Mouse (Mus musculus) E14TG2a.4 (cell line): ENCODE results near the gene Krt42.
"Not testable (repeated sequence)": the region's sequence is repeated elsewhere in the genome, so short reads cannot be mapped to it uniquely, and the experiment has no call there.

Source experiments
- H3K27me3 ChIP-seq: 2 replicates; pipeline ENCODE4 v1.6.1; 2014; ENCODE audit warnings: low read length, control low read depth; ENCODE audit not compliant: insufficient read depth
- H3K36me3 ChIP-seq: 2 replicates; pipeline ENCODE4 v1.6.1; 2014; ENCODE audit warnings: low read length, control low read depth; ENCODE audit not compliant: insufficient read depth
- H3K4me1 ChIP-seq: replicated peaks from 2 replicates; pipeline ENCODE4 v1.6.1; 2014; ENCODE audit warnings: low read depth, low read length, control low read depth
- H3K4me3 ChIP-seq: replicated peaks from 2 replicates; pipeline ENCODE4 v1.5.1; 2014; ENCODE audit warnings: mild to moderate bottlenecking, low read length
- H3K9me3 ChIP-seq: 2 replicates; pipeline ENCODE4 v1.6.1; 2014; ENCODE audit warnings: low read length, control low read depth
- CTCF ChIP-seq: conservative IDR thresholded peaks from 2 replicates; pipeline ENCODE4 v1.5.1; 2014; ENCODE audit warnings: low read length
- NANOG ChIP-seq: IDR thresholded peaks from 2 replicates; pipeline ENCODE4 v1.6.1; 2014; ENCODE audit warnings: borderline replicate concordance, low read length, mixed read lengths
- POU5F1 ChIP-seq: IDR thresholded peaks from 2 replicates; pipeline ENCODE4 v1.6.1; 2014; ENCODE audit warnings: low read length, borderline replicate concordance

Gene Krt42

GRCm38 (mm10) chr11:100269821-100270332 lies at the start of gene Krt42:
Krt42 (minus strand) TSS chr11:100269871.
- Histone ChIP-seq H3K36me3 (no peaks in the 10 kb centered on the region), H3K4me3 (peak within 1 kb of the TSS; percentile 37; the same call in 1 of the 2 replicates), H3K4me1 (peaks cover 90% of the 10 kb centered on the region), H3K9me3 (no peaks in the 10 kb centered on the region), H3K27me3 (0 out of 2 replicates have a peak, but pooled peaks cover 3% of the 10 kb centered on the region)
- TF ChIP-seq NANOG (no peak), CTCF (no peak), POU5F1 (no peak)

DNA sequence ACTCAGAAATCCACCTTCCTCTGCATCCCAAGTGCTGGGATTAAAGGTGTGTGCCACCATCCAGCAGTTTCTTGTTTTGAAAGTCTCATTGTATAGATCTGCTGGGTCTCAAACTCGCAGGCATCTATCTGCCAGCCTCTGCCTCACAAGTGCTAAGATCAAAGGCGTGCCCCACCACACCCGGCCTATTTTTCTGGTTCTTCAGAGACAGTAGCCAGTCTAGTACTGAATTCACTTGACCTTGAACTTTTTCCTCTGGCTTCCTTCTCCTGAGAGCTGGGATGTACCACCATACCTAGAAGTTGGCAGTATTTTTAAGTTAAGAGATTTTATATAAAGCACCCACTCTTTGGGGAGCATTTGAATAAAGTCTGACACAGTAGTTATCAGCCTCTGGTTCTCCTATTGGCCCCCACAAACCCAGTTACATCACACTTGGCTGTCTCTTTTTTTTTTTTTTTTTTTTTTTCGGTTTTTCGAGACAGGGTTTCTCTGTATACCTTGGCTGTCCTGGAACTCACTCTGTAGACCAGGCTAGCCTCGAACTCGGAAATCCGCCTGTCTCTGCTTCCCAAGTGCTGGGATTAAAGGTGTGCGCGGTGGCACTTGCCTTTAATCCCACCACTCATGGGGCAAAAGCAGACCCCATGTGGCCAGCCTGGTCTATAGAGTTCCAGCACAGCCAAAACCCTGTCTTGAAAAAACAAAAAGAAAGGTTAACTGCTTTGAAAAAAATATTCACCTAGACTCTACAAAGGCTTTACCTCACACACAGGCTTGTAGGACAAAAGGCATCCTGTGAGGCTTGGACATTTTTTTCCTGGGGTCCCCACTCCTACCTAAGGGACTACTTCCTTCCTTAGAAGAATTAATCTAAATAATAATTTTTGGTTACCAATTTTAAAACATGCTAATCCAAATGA lies 49.1 kb upstream of the Krt42 start:
- Histone ChIP-seq H3K4me3 (peak overlapping the region; percentile 74), H3K4me1 (peaks cover 64% of the 10 kb centered on the region), H3K36me3 (peaks cover 27% of the 10 kb centered on the region), H3K9me3 (no peaks in the 10 kb centered on the region), H3K27me3 (no peaks in the 10 kb centered on the region)
- TF ChIP-seq POU5F1, result no peak
- no peak for TF ChIP-seq CTCF

DNA sequence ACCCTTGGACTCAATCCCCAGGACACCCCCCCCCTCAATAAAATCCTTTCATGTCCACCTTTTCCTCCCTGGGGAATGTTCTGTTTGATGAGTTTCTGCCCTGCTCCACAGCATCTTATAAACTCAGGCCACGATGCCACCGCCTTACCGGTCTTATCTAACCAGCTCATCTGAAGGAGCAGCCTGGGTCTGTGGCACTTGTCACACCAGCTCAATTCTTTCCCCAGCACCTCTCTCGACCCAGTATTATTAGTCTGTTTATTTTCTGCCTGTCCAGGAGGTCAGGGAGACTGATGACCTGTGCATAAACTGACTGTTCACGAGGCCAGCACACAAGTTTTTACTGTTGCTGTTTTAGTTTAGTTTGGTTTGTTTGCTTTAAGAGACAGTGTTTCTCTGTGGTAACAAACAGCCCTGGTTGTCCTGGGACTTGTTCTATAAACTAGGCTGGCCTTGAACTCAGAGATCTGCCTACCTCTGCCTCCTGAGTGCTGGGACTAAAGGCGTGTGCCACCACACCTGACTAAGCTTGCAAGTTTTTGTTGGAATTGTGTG lies 48.2 kb upstream of the Krt42 start:
- peaks cover 25% of the 10 kb centered on the region for H3K36me3 ChIP-seq
- peaks cover 71% of the 10 kb centered on the region for H3K4me1 ChIP-seq
- H3K4me3 ChIP-seq, result 0 out of 2 replicates have a peak overlapping the region, but pooled peaks have one; percentile 74
- no peaks in the 10 kb centered on the region for H3K27me3 ChIP-seq
- H3K9me3 ChIP-seq, result no peaks in the 10 kb centered on the region
- TF ChIP-seq CTCF (no peak), POU5F1 (no peak), NANOG (no peak)

GRCm38 (mm10) chr11:100315439-100315838 lies 45.8 kb upstream of the Krt42 start:
- H3K9me3 ChIP-seq, result no peaks in the 10 kb centered on the region
- TF ChIP-seq POU5F1, result no peak
- no peak for TF ChIP-seq CTCF
- no peak for TF ChIP-seq NANOG
- H3K27me3 ChIP-seq, result no peaks in the 10 kb centered on the region
- peaks cover 75% of the 10 kb centered on the region for H3K4me1 ChIP-seq
- H3K4me3 ChIP-seq, result no peak overlapping the region
- peaks cover 1% of the 10 kb centered on the region; the same call in 1 of the 2 replicates for H3K36me3 ChIP-seq

GRCm38 (mm10) chr11:100313424-100313823 lies 43.8 kb upstream of the Krt42 start:
- Histone ChIP-seq H3K36me3 (no peaks in the 10 kb centered on the region), H3K4me1 (peaks cover 73% of the 10 kb centered on the region), H3K4me3 (no peak overlapping the region), H3K9me3 (no peaks in the 10 kb centered on the region), H3K27me3 (no peaks in the 10 kb centered on the region)
- TF ChIP-seq NANOG (no peak), CTCF (no peak), POU5F1 (no peak)

DNA sequence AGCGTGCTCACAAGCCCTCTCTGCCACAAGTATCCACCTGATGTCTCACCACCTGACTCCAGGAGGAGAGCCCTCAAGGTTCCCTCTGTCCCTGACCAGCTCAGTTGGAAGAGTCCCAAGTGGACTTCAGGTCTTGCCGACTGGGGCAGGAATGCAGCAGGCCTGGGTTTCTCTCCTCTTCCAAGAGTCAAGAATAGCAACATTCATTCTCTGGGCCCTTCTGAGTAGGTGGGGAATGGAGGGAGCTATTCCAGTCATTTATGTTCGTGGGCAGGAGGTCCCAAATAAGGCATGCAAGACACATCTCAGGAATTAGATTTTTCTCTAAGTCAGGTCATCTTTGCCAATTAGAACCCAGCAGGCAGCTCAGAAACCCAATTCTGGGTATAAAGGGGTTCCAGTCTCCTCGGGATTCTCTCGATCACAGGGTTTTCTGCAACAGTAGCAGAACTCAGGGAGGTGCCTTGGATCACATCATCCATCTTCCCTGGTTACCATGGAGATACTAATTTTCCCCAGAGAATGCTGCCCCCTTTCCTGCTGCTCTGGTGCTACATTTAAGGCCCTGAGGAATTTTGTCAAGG lies 42.5 kb upstream of the Krt42 start:
- H3K4me1 ChIP-seq, result peaks cover 73% of the 10 kb centered on the region
- H3K4me3 ChIP-seq, result no peak overlapping the region
- H3K36me3 ChIP-seq, result no peaks in the 10 kb centered on the region
- TF ChIP-seq POU5F1, result no peak
- TF ChIP-seq CTCF, result no peak
- TF ChIP-seq NANOG, result no peak
- no peaks in the 10 kb centered on the region for H3K27me3 ChIP-seq
- no peaks in the 10 kb centered on the region for H3K9me3 ChIP-seq

- no peaks in the 10 kb centered on the region for H3K27me3 ChIP-seq
Measured at GRCm38 (mm10) chr11:100311656-100312055, 42.0 kb upstream of the Krt42 start.

DNA sequence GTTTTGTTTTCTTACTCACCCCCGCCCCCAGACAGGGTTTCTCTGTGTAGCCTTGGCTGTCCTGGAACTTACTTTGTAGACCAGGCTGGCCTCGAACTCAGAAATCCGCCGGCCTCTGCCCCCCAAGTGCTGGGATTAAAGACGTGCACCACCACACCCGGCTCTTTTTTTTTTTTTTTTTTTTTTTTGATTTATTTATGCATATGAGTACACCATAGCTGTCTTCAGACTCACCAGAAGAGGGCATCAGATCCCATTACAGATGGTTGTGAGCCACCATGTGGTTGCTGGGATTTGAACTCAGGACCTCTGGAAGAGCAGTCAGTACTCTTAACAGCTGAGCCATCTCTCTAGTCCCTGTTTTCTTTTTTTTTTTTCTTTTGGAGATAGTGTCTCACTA lies 39.0 kb upstream of the Krt42 start:
- H3K9me3 ChIP-seq, H3K4me3 ChIP-seq, H3K27me3 ChIP-seq, H3K36me3 ChIP-seq: not testable (repeated sequence)
- peaks cover 64% of the 10 kb centered on the region for H3K4me1 ChIP-seq

More at GRCm38 (mm10) chr11:100311656-100312055, 42.0 kb upstream of the Krt42 start:
- no peaks in the 10 kb centered on the region for H3K9me3 ChIP-seq
- TF ChIP-seq POU5F1 (no peak), NANOG (no peak), CTCF (no peak)
- peaks cover 73% of the 10 kb centered on the region for H3K4me1 ChIP-seq
- no peaks in the 10 kb centered on the region for H3K36me3 ChIP-seq
- no peak overlapping the region for H3K4me3 ChIP-seq

GRCm38 (mm10) chr11:100307900-100308299 lies 38.2 kb upstream of the Krt42 start:
- TF ChIP-seq POU5F1, result no peak
- no peak for TF ChIP-seq NANOG
- no peak for TF ChIP-seq CTCF
- H3K4me3 ChIP-seq, result no peak overlapping the region
- H3K27me3 ChIP-seq, result no peaks in the 10 kb centered on the region
- no peaks in the 10 kb centered on the region for H3K36me3 ChIP-seq
- H3K9me3 ChIP-seq, result no peaks in the 10 kb centered on the region
- H3K4me1 ChIP-seq, result peaks cover 58% of the 10 kb centered on the region
